Mouse (Mus musculus): Measurements from ENCODE around the gene Lpar3.

DNA sequence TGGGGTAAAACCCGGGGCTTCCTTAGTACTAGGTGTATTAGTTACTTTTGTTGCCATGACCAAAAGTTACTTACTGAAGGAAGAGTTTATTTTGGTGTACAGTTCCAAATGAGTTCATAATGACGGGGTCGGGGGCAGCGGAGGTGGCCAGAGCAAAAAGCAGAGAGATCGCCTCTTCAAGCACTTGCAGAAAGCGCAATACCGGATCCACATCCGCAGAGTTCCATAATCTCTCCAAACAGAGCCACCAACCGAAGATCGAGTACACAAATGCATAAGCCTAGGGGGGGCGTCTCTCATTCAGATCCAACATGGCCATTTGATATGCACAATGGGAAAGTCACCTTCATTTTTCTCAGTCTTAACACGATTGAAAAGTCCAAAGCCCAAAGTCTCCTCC, 97.1 kb downstream of the Lpar3 start:
- TF ChIP-seq EP300 (IDR thresholded peaks at IDR 0.05; ENCODE audit: low read depth) (no peak), CTCF (IDR thresholded peaks at IDR 0.05; ENCODE audit: low read depth) (no peak)

Data from liver, postnatal 0 days (tissue).